ENCODE assay signal across 8 mouse cellular contexts in the genomic region with DNA sequence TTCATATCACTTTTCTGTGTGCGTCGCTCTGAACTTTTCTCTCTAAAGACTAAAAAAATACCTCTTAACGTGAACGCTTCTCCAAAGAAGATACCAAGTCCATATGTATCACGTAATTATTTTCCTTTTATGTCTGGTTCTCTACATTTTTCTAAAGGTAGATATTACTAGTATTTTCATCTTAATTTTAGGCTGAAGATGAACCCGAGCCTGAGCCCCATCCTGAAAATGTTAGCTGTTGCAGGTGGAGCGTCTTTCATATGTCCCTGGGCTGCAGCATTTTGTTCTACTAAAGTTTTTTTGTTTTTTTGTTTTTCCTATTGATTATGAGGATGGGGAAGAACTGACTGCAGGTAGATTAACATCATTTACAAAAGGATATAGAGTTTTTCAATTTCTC. TPM values are rescaled to one million over a fixed set of nuclear protein-coding genes. Genes with fewer than 3 reads are reported as not detected.
DNase-seq lines count a peak whose midpoint lies in the region; ATAC-seq and TF ChIP-seq lines count a peak whose summit lies in the region.

No protein-coding gene starts in this region.

- H3K9ac ChIP-seq in liver, adult 2 months (ENCODE audit: low read depth, low read length) = no peak overlapping the region
- H3K9ac ChIP-seq in embryonic facial prominence, embryonic 14.5 days (ENCODE audit: low read depth, low read length) = peak overlapping the region; percentile 65
- H3K9ac ChIP-seq in neural tube, embryonic 15.5 days (replicated peaks) = peak overlapping the region; percentile 42

- DNase-seq in liver, adult 2 months (ENCODE audit: extremely low read depth, low read depth, low spot score) = no peak
- DNase-seq in liver = no peak
- no peak for DNase-seq in embryonic facial prominence, embryonic 14.5 days (ENCODE audit: low spot score)
- DNase-seq in limb, embryonic 10.5 days (ENCODE audit: low spot score) = no peak
- no peak for DNase-seq in urinary bladder, postnatal 25 days (ENCODE audit: low spot score)
- no peak for DNase-seq in retina, embryonic 14.5 days (ENCODE audit: low spot score)
- DNase-seq in ovary, postnatal 10 days (ENCODE audit: low spot score) = no peak

- WGBS in liver, adult 2 months = under 1% methylated on average over 7 of the region's 7 CpGs
- WGBS in embryonic facial prominence, embryonic 14.5 days = under 1% methylated on average over 7 of the region's 7 CpGs
- 3% methylated on average over 7 of the region's 7 CpGs for WGBS in limb, embryonic 10.5 days
- WGBS in neural tube, embryonic 15.5 days = under 1% methylated on average over 7 of the region's 7 CpGs

- ATAC-seq in embryonic facial prominence, embryonic 14.5 days (ENCODE audit: low read depth) = no peak
- ATAC-seq in neural tube, embryonic 15.5 days (ENCODE audit: low FRiP score) = no peak

- peak overlapping the region; percentile 46 for H3K4me3 ChIP-seq in liver, adult 2 months (ENCODE audit: insufficient read depth, low read depth, low read length)
- peak overlapping the region; percentile 54 for H3K4me3 ChIP-seq in embryonic facial prominence, embryonic 14.5 days (ENCODE audit: low read depth, low read length)
- peak overlapping the region; percentile 65 for H3K4me3 ChIP-seq in limb, embryonic 10.5 days
- peak overlapping the region; percentile 62 for H3K4me3 ChIP-seq in neural tube, embryonic 15.5 days (replicated peaks)

- H3K4me1 ChIP-seq in liver, adult 2 months (ENCODE audit: control insufficient read depth, insufficient read depth, low read length) = peaks cover 2% of the 10 kb centered on the region; the same call in 1 of the 2 replicates
- peaks cover 9% of the 10 kb centered on the region; the same call in 1 of the 2 replicates for H3K4me1 ChIP-seq in embryonic facial prominence, embryonic 14.5 days (ENCODE audit: control insufficient read depth, insufficient read depth, low read length)
- peaks cover 24% of the 10 kb centered on the region for H3K4me1 ChIP-seq in limb, embryonic 10.5 days
- peaks cover 13% of the 10 kb centered on the region for H3K4me1 ChIP-seq in neural tube, embryonic 15.5 days

- H3K79me2 ChIP-seq in liver, adult 2 months (ENCODE audit: control insufficient read depth, insufficient read depth, low read length) = no peaks in the 10 kb centered on the region

- TF ChIP-seq CTCF in liver, adult 2 months (IDR thresholded peaks at IDR 0.05; ENCODE audit: low read depth, low read length) = no peak

- H3K36me3 ChIP-seq in liver, adult 2 months (ENCODE audit: control insufficient read depth, insufficient read depth, low read length) = peaks cover 5% of the 10 kb centered on the region
- H3K36me3 ChIP-seq in embryonic facial prominence, embryonic 14.5 days (ENCODE audit: control insufficient read depth, insufficient read depth, low read length) = peaks cover 26% of the 10 kb centered on the region
- H3K36me3 ChIP-seq in limb, embryonic 10.5 days = peaks cover 28% of the 10 kb centered on the region
- peaks cover 6% of the 10 kb centered on the region for H3K36me3 ChIP-seq in neural tube, embryonic 15.5 days

- no peaks in the 10 kb centered on the region for H3K9me3 ChIP-seq in embryonic facial prominence, embryonic 14.5 days (ENCODE audit: control insufficient read depth, low read length)
- H3K9me3 ChIP-seq in limb, embryonic 10.5 days (replicated peaks) = no peaks in the 10 kb centered on the region
- H3K9me3 ChIP-seq in neural tube, embryonic 15.5 days (replicated peaks) = no peaks in the 10 kb centered on the region

- peak overlapping the region; percentile 62 for H3K4me2 ChIP-seq in embryonic facial prominence, embryonic 14.5 days (ENCODE audit: low read depth, low read length)
- H3K4me2 ChIP-seq in neural tube, embryonic 15.5 days = peak overlapping the region; percentile 91

- no peak for TF ChIP-seq POLR2A in liver, adult 2 months (IDR thresholded peaks at IDR 0.05; ENCODE audit: extremely low read depth, insufficient read depth, low read length)

- H3K27me3 ChIP-seq in liver, adult 2 months (ENCODE audit: control insufficient read depth, insufficient read depth, low read length) = no peaks in the 10 kb centered on the region
- H3K27me3 ChIP-seq in embryonic facial prominence, embryonic 14.5 days (replicated peaks; ENCODE audit: control insufficient read depth, insufficient read depth, low read length) = no peaks in the 10 kb centered on the region
- H3K27me3 ChIP-seq in limb, embryonic 10.5 days (ENCODE audit: low read depth, poor library complexity, severe bottlenecking) = no peaks in the 10 kb centered on the region
- no peaks in the 10 kb centered on the region for H3K27me3 ChIP-seq in neural tube, embryonic 15.5 days (replicated peaks)

- no peak overlapping the region for H3K27ac ChIP-seq in liver, adult 2 months (replicated peaks; ENCODE audit: insufficient read depth, low read depth, low read length)
- peak overlapping the region; percentile 93 for H3K27ac ChIP-seq in embryonic facial prominence, embryonic 14.5 days (replicated peaks; ENCODE audit: low read depth, low read length)
- H3K27ac ChIP-seq in limb, embryonic 10.5 days = peak overlapping the region; percentile 91
- peak overlapping the region; percentile 82 for H3K27ac ChIP-seq in neural tube, embryonic 15.5 days (replicated peaks)

RNA-seq across cellular contexts. Expression of gene Pcna, which starts 0.5 kb away (rescaled TPM):
- 39.0 and 47.1 TPM in 2 replicates for total RNA-seq in liver, adult 2 months (2014; rRNA removed)
- 20.6 and 22.5 TPM in 2 replicates for polyA plus RNA-seq in liver, adult 2 months (2012; rRNA removed)
- polyA plus RNA-seq in embryonic facial prominence, embryonic 14.5 days (2014; fragmentation: Nextera tagmentation; extraction: Ambion mirVana) = 222 and 238 TPM in 2 replicates
- 401 and 431 TPM in 2 replicates for polyA plus RNA-seq in limb, embryonic 10.5 days (2016; fragmentation: Nextera tagmentation; extraction: Ambion mirVana)
- polyA plus RNA-seq in neural tube, embryonic 15.5 days (2015; fragmentation: Nextera tagmentation; extraction: Ambion mirVana) = 98.3 and 150 TPM in 2 replicates

RNA-seq across cellular contexts. Expression of gene Tmem230, which starts 6.0 kb away (rescaled TPM):
- 14.8 and 23.0 TPM in 2 replicates for total RNA-seq in liver, adult 2 months (2014; rRNA removed)
- 35.2 and 76.3 TPM in 2 replicates for polyA plus RNA-seq in liver, adult 2 months (2012; rRNA removed)
- polyA plus RNA-seq in embryonic facial prominence, embryonic 14.5 days (2014; fragmentation: Nextera tagmentation; extraction: Ambion mirVana) = 50.9 and 53.7 TPM in 2 replicates
- 38.7 and 45.0 TPM in 2 replicates for polyA plus RNA-seq in limb, embryonic 10.5 days (2016; fragmentation: Nextera tagmentation; extraction: Ambion mirVana)
- polyA plus RNA-seq in neural tube, embryonic 15.5 days (2015; fragmentation: Nextera tagmentation; extraction: Ambion mirVana) = 40.8 and 42.8 TPM in 2 replicates

RNA-seq across cellular contexts. Expression of gene Cds2, which starts 9.3 kb away (rescaled TPM):
- 48.1 and 63.4 TPM in 2 replicates for total RNA-seq in liver, adult 2 months (2014; rRNA removed)
- polyA plus RNA-seq in liver, adult 2 months (2012; rRNA removed) = 41.6 and 43.8 TPM in 2 replicates
- 19.1 and 22.5 TPM in 2 replicates for polyA plus RNA-seq in embryonic facial prominence, embryonic 14.5 days (2014; fragmentation: Nextera tagmentation; extraction: Ambion mirVana)
- 25.8 and 26.7 TPM in 2 replicates for polyA plus RNA-seq in limb, embryonic 10.5 days (2016; fragmentation: Nextera tagmentation; extraction: Ambion mirVana)
- polyA plus RNA-seq in neural tube, embryonic 15.5 days (2015; fragmentation: Nextera tagmentation; extraction: Ambion mirVana) = 49.4 and 57.8 TPM in 2 replicates
